Mouse (Mus musculus): ENCODE measurements around the gene Asic2.

- TF ChIP-seq CTCF (IDR thresholded peaks at IDR 0.05; ENCODE audit: borderline replicate concordance, insufficient read depth, low read length) (no peak), POLR2A (IDR thresholded peaks at IDR 0.05; ENCODE audit: low read depth, low read length) (no peak)
Observed at GRCm38 (mm10) chr11:81032151-81032550, 936.1 kb downstream of the Asic2 start.

Data from embryonic fibroblast, embryonic 13.5 days (primary cell).